Mouse (Mus musculus): ENCODE measurements around the gene Ggt5.
A peak's percentile ranks its signal among the peaks of the same experiment; 100 is the strongest.

Gene Ggt5

GRCm38 (mm10) chr10:75568851-75569250, 20.3 kb upstream of the Ggt5 start:
- DNase-seq, result no peak

GRCm38 (mm10) chr10:75570981-75571657, 18.0 kb upstream of the Ggt5 start:
- no peak for DNase-seq

- DNase-seq, result no peak
These were observed 17.2 kb upstream of the Ggt5 start for GRCm38 (mm10) chr10:75571937-75572336.

GRCm38 (mm10) chr10:75573181-75573580, 16.0 kb upstream of the Ggt5 start:
- DNase-seq, result no peak

- no peak for DNase-seq
These were observed 15.2 kb upstream of the Ggt5 start for GRCm38 (mm10) chr10:75573965-75574364.

GRCm38 (mm10) chr10:75579129-75579528, 10.0 kb upstream of the Ggt5 start:
- DNase-seq, result no peak

DNA sequence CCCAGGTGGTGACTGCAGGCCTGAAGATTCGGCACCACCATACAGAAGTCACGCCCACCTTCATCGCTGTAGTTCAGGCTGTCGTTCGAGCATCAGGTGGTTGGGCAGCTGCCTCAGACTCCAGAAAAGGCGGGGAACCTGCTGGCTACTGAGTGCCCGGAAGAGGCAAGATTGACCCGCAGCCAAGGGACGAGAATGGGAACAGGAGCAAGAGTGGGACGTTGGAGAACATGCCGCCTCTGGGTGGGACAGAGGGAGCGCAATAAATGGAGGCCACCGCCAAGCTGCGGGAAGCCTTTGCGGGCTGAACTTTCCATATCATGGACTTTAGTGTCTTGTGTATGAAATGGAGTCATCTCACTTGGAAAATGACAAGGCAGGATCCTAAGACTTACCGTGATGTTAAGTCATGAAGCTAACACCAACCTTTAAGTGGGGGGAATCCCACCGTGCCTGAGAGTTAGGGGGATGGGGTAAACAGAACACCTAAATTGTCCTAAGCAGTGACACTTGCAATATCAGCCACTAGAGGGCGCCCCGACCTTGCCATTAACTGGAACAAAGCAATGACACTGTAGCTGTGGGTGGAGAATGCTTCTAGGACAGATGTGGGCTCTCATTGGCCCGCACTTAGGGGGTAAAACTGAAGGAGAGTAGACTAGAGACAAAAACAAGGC, 3.1 kb upstream of the Ggt5 start:
- peak; percentile 74 for DNase-seq

DNA sequence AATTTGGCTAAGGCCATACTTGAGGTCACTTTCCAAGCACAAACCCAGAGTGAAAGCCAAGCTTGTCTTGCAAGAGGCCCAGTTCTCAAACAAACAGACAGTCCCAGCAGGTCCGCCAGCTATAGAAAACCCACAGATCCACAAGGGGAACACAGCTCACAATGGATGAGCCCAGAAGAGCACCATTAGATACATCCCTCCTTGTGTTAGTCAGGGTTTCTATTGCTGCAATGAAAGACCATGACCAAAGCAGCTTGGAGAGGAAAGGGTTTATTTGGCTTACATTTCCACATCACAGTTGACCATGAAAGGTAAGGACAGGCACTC, 2.6 kb upstream of the Ggt5 start:
- DNase-seq, result no peak

DNA sequence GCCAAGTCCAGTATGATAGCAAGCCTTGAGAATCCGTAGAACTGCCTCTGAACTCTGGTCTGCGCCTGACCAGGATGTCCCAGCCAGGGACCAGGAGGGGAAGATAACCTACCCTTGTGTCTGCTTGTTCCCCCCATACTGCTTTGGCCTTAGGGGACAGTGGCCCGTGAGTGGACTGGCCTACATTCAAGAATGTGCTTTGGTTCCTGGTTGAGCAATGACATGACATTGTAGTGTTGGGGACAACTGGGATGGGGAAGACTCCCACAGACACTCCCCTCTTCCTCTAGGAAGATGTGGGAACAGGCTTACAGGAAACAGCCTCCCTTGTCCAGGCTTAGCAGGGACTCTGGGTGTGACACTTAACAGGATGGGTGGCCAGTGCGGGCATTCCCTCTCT, 1.4 kb upstream of the Ggt5 start:
- no peak for DNase-seq

DNA sequence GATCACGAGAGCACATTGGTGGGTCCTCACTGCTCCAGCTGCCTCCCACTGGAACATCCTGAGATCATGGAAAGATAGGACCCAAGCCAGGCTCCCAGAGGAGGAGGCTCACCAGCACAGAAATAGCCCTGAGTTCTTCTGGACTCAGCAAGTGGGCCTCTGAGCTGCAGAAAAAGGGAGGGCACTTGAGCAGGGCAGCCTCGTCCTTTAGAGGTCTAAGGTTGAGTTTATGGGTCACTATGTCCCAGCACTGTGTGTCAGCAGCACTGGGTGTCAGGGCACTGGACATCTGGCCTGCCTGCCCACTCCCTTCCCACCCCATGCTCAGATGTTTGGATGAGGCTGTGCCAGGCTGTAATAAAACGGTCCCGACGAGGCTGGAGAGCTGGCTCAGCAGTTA, 804 bp upstream of the Ggt5 start:
- DNase-seq, result no peak

GRCm38 (mm10) chr10:75589651-75590050, 511 bp downstream of the Ggt5 start:
- no peak for DNase-seq

- no peak for DNase-seq
These were observed 2.2 kb downstream of the Ggt5 start for GRCm38 (mm10) chr10:75591211-75591894.

DNA sequence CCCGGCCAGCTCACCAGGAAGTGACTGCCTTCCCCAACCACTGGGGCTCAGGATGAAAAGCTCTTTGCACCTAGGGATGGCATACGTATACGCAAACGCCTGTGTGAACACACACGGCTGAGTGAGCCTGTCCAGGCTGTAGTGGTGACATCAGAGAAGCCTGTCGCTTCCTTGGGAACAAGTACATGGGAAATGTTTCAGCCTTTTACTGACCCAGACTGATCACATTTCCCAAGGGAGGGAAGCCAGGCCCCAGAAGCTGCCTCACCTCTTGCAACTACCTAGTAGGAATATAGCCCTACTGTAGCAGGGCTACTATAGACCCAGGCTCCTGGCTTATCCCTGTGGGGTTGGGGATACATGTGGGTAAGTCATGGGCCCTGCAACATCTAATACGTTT, 3.4 kb downstream of the Ggt5 start:
- no peak for DNase-seq

- peak; percentile 30 for DNase-seq
These were observed 6.8 kb downstream of the Ggt5 start for GRCm38 (mm10) chr10:75595981-75596380.

DNA sequence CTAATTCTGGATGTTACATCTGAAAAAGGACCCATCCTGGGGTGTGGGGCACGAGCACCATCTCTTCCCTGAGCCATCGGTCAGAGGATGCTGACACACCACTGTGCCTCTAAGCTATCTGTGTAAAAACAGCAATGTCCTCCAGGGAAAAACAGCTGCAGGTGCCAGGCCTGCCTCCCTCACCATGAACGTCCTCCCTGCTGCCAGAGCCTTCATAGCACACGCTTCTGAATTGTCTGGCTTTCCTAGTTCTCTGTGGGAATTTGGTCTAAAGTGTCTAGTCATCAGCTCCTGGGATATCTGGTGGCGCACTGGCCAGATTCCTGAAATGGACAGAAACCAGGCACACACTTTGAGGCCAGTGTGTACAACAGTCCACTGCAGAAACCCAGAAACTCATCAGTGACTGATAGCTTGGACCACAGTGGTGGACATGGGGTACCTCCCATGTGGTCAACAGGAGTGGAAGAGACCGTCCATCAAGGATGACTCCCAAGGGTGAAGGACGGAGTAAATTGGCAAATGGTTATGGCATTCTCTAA, 11.1 kb downstream of the Ggt5 start:
- no peak for DNase-seq

DNA sequence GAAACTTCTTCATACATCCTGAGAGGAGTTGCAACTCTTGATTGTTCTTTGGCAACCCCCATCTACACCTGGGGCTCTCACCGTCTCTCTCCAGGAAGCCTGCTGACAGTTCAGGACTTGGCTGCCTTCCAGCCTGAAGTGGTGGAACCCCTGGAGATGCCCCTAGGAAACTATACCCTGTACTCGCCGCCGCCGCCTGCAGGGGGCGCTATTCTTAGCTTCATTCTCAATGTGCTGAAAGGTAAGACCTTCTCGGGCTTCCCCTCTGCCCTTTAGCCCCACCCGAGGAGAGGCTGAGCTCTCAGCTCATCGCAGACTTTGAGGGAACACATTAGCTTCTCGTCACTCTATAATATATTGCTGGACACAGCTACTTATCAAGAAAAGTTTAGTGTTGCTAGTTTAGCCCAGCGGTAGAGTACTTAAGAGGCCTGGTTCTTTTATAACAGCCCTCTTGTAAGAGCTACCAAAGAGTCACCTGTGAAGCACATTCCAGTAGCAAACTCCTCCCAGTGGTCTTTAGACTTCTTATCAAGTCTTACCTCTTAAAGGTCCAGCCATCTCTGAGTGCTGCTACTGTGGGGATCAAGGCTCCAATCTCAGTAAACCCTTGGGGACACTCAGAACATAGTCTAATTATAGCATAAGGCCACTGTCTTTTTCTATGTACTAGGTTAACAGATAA, 16.2 kb downstream of the Ggt5 start:
- no peak for DNase-seq

- DNase-seq, result no peak
These were observed 18.1 kb downstream of the Ggt5 start for GRCm38 (mm10) chr10:75607253-75607652.

DNA sequence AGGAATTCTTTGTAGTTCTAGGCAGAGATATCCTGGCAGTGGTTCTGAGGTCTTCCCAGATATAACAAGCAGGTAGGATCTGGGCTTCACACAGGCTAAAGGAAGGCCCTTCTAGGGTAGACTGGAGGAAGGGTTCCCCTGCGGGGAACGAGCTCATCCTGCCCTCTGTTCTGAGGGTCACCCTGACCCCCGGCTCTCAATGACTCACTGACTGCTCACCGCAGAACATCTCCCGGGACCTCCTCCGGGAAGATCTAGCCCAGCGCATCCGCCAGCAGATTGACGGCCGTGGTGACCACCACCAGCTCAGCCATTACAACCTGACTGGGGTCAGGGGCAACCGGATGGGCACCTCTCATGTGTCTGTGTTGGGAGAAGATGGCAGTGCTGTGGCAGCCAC, 19.8 kb downstream of the Ggt5 start:
- no peak for DNase-seq

DNA sequence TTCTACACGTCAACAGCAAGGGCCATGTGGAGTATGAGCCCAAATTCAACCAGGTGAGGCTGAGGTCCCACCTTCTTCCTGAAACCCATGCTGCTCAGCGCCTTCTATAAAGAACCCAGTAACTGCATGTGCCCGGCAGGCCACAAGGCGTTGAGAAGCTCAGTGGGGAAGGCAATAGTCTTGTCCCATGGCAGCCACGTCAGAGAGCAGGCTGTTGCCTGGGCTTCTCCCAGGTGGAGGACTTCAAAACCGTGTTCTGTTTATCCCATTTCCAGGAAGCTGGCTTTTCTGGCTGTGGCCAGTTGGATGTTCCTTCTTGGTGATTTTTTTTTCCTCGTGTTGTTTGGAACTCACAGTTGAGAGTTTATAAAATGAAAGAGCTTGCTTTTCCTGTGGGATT, 21.3 kb downstream of the Ggt5 start:
- no peak for DNase-seq

GRCm38 (mm10) chr10:75616044-75616443, 26.9 kb downstream of the Ggt5 start:
- DNase-seq, result no peak

DNA sequence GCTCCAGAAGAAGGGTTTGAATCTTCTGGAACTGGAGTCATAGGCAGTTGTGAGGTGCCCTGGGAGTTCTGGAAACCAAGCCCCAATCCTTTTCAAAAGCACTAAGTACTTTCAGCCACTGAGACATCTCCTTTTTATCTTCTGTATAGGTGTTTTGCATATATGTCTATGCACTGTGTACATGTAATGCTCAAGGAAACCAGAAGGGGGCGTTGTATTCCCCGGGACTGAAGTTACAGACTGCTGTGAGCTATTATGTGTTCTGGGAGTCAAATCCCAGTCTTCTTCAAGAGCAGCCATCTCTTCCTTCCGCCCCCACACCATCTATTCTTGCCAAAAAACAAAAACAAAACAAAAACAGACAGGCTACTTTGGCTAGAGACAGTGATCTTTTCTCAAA, 31.7 kb downstream of the Ggt5 start:
- no peak for DNase-seq

DNA sequence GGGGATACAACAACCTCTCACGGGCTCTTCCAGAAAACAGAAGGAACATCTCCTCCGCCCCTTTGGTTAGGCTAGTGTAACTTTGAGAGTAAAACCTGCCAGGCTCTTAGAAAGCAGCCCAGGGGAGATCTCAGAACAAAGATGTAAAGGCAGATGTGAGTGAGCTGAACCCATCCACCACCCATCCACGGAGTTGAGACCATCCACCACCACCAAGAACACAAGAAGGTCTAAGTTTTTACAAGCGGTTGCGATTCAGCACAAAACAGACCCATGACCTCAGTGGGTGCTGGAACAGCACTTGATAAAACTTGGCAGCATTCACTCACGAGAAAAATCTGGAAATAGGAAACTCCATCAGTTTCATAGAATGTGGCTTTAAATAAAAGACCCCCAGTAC, 36.8 kb downstream of the Ggt5 start:
- no peak for DNase-seq

DNA sequence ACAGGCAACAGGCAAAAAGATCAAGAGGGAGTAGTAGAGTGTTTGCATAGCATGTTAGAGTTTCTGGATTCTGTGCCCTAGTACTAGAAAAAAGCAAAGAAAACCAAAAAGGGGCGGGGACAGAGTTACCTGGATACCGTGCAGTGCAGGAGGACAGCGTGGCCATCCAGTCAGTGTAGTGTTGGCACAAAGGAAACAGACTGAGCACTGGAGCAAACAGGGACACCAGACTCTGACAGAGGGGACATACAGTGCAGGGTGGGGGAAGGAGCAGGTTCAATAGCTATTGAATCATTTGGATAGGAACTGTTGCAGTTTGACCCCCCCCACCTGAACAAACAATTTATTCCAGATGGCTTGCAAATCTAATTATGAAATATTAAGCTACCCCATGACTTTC, 37.9 kb downstream of the Ggt5 start:
- DNase-seq, result no peak

DNA sequence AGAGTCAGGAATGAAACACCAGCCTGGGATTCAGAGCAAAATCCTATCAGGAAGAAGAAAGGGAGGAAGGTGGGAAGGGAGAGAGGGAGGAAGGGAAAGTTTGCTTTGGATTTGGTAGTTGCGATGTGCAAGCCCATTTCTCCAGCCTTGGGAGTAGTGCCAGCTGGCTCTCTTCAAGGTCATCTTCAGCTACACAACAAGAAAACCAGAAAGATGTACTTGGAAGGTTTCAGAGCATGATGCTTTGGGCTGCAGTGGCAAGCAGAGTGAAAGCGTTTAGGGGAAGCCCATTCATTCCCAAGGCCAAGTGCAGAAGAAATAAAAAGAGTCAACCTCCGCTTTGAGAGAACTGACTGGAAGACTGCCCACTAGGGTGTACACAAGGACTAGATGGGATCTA, 38.4 kb downstream of the Ggt5 start:
- no peak for DNase-seq

All from cerebellum, adult 11-12 months (tissue).